Mouse (Mus musculus) cerebellum, adult 11-12 months (tissue): ENCODE results near the gene Hist2h2aa2.
"Not testable (repeated sequence)": the region's sequence is repeated elsewhere in the genome, so short reads cannot be mapped to it uniquely, and the experiment has no call there.

Source experiments
- DNase-seq: peaks from one replicate; pipeline ENCODE4 v3.0.0; 2022

Hist2h2aa2 gene

GRCm38 (mm10) chr3:96261623-96262022 lies 21.5 kb upstream of the Hist2h2aa2 start:
- no peak for DNase-seq

GRCm38 (mm10) chr3:96260220-96260619 lies 20.1 kb upstream of the Hist2h2aa2 start:
- DNase-seq: no peak

DNA sequence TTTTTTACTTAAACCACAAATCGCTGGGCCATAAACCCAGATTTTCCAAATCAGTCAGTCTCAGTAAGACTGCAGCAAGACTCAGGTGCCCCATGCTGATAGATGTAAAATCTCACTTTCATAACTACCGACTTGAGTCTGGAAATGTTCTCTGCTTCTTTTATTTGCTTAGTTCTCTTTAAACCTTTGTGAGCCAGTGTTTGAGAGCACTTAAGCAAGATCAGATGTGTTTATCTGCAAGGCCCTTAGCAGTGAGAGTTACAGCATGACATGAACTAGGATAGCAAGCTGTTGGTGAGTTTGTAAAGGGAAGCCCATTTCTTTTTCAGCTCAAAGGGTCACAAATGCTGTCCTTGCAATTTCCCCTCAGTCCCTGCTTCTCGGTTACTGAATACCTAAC lies 17.1 kb upstream of the Hist2h2aa2 start:
- no peak for DNase-seq

- no peak for DNase-seq
Observed at GRCm38 (mm10) chr3:96255926-96256593, 16.0 kb upstream of the Hist2h2aa2 start.

DNA sequence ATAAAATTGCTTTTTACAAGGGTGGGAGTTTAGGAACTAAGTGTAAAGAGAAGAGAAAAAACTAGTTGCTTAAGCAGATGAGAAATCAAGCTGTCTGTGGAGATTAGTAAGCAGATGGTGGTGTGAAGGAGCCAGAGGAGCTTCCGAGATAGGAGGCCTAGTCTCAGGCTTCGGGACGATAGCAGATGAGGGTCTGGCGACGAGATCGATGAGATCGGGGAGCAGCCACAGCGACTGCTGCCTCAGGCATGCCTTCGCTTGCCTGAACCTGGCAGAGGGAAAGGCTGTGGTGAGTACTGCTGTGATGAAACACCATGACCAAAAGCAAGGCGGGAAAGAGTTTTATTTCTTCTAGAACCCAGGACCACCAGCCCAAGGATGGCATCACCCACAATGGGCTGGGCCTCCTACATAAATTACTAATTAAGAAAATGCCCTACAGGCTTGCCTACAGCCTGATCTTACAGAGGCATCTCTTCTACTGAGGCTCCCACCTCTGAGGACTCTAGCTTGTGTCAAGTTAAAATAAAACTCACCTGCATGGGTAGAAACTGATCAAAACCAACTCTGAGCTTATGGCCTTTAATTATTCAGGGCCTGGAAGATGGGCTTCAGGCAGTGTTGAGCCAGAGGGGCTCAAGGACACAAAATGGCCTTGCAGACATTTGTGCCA lies 14.7 kb upstream of the Hist2h2aa2 start:
- DNase-seq: no peak

- DNase-seq: no peak
Observed at GRCm38 (mm10) chr3:96251787-96252186, 11.7 kb upstream of the Hist2h2aa2 start.

- no peak for DNase-seq
Observed at GRCm38 (mm10) chr3:96250890-96251289, 10.8 kb upstream of the Hist2h2aa2 start.

- DNase-seq: no peak
Observed at GRCm38 (mm10) chr3:96249034-96249345, 8.9 kb upstream of the Hist2h2aa2 start.

GRCm38 (mm10) chr3:96248141-96249033 lies 8.3 kb upstream of the Hist2h2aa2 start:
- DNase-seq: no peak

GRCm38 (mm10) chr3:96247356-96248140 lies 7.5 kb upstream of the Hist2h2aa2 start:
- no peak for DNase-seq

GRCm38 (mm10) chr3:96246427-96246856 lies 6.4 kb upstream of the Hist2h2aa2 start, which contains the start of gene Hist2h3c1:
TSS of gene Hist2h3c1 (plus strand) at chr3:96246685.
- DNase-seq: not testable (repeated sequence)

- not testable (repeated sequence) for DNase-seq
Observed at GRCm38 (mm10) chr3:96246018-96246417, 5.9 kb upstream of the Hist2h2aa2 start.

DNA sequence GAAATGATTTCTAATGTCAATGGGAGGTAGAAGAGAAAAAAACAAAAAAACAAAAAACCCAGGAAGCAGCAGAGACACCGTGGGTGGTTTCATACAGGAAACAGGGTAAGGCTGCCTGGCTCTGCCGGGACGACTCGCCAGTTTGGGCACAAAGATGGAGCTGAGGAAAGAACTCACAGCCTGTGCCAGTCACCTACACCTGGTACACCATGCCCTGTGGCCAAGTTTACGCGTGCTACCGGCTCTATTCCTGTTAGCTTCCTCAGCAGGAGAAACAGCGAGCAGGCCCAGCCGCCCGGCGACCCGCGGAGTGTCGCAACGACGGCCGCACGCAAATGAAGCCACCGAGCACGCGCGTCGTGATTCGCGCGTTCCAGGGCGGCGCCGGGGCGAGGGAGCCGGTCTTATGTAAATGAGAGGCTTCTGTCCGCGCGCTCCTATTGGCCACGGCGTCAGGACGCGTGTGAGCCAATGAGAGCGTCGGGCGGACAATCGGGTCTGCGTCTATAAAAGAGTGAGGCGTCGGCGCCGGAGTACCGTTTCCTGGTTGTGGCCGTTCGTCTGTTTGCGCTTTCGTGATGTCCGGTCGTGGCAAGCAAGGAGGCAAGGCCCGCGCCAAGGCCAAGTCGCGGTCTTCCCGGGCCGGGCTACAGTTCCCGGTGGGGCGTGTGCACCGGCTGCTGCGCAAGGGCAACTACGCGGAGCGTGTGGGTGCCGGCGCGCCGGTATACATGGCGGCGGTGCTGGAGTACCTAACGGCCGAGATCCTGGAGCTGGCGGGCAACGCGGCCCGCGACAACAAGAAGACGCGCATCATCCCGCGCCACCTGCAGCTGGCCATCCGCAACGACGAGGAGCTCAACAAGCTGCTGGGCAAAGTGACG lies 5.2 kb upstream of the Hist2h2aa2 start, which contains the start of gene Hist2h2aa1:
Gene Hist2h2aa1, plus strand, starts transcription at position 495 of the 884 bp plus-strand sequence.
- DNase-seq: peak; percentile 94

- DNase-seq: no peak
Observed at GRCm38 (mm10) chr3:96243921-96244572, 4.0 kb upstream of the Hist2h2aa2 start.

- DNase-seq: no peak
Observed at GRCm38 (mm10) chr3:96240799-96241197, 722 bp upstream of the Hist2h2aa2 start.

GRCm38 (mm10) chr3:96238954-96239793 lies 902 bp downstream of the Hist2h2aa2 start, which contains the start of gene Hist2h3c2:
TSS of gene Hist2h3c2 (minus strand) at chr3:96239127.
- peak; percentile 73 for DNase-seq

DNA sequence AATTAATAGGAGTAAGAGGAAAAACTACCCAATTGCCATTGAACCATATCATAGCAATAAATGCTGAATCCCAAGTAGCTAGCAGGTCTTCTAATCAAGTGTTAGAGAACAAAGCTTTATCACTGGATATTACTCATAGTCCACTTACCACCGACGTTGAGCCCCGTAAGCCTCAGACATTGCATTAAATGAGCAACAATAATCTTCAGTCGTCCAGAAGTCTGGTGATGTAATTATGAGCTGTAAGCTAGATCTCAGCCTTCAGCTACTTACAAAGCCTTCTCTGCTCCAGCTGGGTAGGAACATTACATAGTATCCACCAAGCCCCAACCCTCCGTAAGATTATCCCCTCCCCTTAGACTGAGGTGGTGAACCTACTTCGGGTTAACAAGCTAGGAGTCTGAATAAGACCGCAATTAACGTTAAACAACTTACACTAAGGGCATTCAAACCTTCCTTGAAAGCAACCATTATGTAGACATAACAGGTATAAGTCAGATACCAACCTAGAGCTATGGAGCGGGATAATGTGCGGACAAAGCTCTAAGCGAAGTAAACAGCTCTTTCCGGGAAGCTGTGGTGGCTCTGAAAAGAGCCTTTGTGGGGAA lies 2.1 kb downstream of the Hist2h2aa2 start:
- no peak for DNase-seq

DNA sequence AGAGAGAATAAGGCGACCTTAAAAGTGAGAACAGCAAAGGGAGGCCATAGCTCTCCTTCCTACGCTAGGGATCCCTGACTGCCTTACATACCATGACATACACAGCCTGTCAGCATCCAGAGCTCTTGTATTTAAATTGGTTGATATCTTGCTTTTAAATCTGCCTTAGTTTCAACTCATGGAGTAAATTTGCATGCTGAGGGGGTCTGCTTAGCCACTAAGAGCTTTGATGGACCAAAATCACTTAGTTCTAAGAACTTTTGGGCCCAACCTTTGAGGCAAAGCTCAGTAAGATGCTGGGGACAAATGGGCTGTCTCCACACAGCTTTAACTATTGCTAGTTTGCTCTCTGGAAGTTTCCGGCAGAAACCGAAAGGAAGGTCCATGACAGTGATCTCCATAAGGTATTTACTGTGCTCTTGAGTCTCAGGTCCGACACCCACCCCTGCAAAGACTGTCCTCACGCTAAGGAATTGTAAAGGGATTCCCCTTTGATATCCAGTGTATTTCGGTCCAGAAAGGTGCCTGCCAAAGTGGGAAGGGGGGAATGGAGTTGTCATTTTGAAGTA lies 2.7 kb downstream of the Hist2h2aa2 start:
- no peak for DNase-seq

- no peak for DNase-seq
Observed at GRCm38 (mm10) chr3:96236834-96237334, 3.2 kb downstream of the Hist2h2aa2 start.
